Mouse (Mus musculus) mouse trophoblast stem cell (cell line): ENCODE results near the gene Sctr.

Source experiments
- in situ Hi-C, 2 experiments: fragments of 300-500 bp; cut with MseI, MboI; formaldehyde crosslinking; loops; 2 replicates in 1 of 2; 3 replicates in 1 of 2; pipeline ENCODE4 v1.15.1; 2025

The Sctr gene

GRCm38 (mm10) chr1:120025050-120025439 is 18.4 kb downstream of the Sctr start:
- in situ Hi-C loops, result loop anchor here in 1 of 2 experiments (10.0 kb wide), 1 partner anchor 130 kb away; no protein-coding TSS in a partner anchor

DNA sequence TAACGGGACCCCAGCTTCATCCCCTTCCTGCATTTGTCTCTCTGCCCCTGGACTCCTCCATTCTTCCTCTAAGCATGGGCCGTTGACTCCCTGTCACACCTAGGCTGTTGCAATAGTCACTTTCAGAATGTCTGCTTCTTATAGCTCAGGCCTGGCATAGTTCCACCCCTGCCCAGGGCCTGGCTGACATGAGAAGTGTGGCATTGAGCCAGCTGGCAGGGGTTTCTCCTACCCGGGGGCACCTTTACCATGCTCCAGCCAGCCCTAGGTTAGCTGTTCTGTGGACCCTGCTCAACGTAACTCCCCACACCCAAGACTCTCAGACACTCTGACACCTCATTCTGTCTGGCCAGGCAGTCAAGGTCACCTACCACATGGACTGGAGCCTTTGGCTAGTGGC is 21.0 kb downstream of the Sctr start:
- in situ Hi-C loops, result loop anchor here in 1 of 2 experiments (10.0 kb wide), 1 partner anchor 127 kb away; no protein-coding TSS in a partner anchor

GRCm38 (mm10) chr1:120030474-120030873 is 23.8 kb downstream of the Sctr start:
- in situ Hi-C loops, result loop anchor here (5.0 kb wide), 2 partner anchors 57 to 62 kb away; no protein-coding TSS in a partner anchor

GRCm38 (mm10) chr1:120032804-120033468 is 26.2 kb downstream of the Sctr start:
- in situ Hi-C loops, result loop anchor here (5.0 kb wide), 2 partner anchors 54 to 59 kb away; no protein-coding TSS in a partner anchor

DNA sequence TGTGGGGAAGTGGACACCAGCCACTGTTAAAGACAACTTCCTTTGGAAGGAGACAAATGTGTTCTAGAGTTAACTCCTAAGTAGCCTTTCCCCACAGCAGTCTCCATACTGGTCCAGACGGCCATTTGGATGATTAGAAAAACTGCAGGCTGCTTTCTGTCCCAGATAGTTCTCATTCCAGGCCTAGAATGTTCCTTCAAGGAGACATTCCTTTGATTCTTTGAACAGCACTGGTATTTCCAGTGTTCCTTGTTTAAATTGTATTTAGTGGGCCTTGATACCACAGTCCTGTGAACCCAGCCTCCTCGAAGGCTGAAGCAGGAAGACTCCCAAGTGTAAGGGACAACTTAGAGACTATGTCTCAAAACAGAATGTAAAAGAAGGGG is 26.8 kb downstream of the Sctr start:
- in situ Hi-C loops, result loop anchor here (5.0 kb wide), 2 partner anchors 54 to 59 kb away; no protein-coding TSS in a partner anchor

DNA sequence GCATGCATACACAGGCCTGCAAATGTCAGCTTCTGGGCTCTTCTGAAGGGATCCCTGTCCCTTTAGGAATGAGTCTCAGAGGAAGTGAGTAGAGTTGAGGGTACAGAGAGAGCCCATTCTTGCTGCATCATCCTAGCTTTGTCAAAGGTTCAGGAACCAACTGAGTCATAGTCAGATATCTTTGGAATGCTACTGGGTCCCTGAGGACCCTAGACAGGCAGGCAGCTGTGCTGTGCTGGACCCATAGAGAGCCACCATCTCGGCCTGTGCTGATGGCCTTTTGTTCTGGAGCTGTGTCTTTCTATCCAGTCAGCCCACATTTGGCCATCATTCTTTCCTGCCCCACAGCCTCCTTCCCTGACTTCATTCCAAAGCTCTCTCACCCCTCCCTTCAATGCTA is 28.1 kb downstream of the Sctr start:
- in situ Hi-C loops, result loop anchor here (5.0 kb wide), 2 partner anchors 53 to 58 kb away; no protein-coding TSS in a partner anchor

GRCm38 (mm10) chr1:120035456-120036034 is 28.9 kb downstream of the Sctr start:
- in situ Hi-C loops, result no loop called here

GRCm38 (mm10) chr1:120037021-120037683 is 30.5 kb downstream of the Sctr start:
- in situ Hi-C loops, result no loop called here

- in situ Hi-C loops, result no loop called here
Measured at GRCm38 (mm10) chr1:120038594-120038993, 31.9 kb downstream of the Sctr start.

DNA sequence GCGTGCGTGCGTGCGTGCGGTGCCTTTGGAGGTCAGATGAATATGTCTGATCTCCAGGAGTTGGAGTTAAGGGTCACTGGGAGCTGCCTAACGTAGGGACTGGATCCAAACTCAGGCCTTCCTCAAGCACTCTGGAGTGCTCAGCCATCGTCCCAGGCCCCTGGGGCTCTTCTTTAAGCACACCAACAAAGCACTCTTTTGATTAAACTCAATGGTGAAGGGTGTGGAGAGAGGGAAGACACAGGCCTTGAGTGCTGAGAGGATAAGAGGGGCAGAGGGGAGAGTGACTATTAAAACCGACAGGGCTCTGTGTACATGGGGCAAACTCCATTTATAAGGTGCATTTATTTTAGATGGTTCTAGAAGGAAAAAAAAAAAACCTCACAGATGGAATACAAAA is 35.7 kb downstream of the Sctr start:
- in situ Hi-C loops, result no loop called here

DNA sequence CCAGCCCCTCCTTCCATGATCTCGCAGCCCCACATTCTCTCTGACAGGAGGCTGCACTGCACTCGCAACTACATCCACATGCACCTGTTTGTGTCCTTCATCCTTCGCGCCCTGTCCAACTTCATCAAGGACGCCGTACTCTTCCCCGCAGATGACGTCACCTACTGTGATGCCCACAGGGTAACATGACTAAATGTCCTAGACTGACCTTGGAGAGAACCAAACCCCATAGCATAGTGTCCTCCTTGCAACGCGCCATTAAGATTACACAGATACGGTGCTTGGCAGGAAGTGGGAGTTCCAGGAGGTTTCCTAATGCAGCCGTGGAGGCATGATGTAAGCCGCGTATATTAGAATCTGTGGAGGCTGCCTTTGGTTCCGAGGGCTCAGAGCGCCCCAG is 37.9 kb downstream of the Sctr start:
- in situ Hi-C loops, result no loop called here

DNA sequence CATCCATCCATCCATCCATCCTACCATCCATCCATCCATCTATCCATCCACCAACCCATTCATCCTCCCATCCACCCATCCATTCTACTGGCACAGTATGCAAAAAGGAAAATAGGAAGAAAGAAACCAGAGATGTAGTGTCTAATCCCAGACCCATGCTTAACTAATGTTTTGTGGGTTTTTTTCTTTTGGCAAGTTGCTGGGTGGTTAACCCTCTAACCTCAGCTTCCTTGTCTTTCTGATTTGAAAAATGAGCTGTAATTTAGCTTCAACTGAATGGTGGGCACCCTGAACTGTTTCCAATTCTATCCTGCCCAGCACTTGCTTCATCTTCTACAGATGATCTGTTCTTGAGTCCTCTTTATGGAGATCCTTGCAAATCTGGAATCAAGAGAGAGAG is 40.6 kb downstream of the Sctr start:
- in situ Hi-C loops, result no loop called here

- in situ Hi-C loops, result no loop called here
Measured at GRCm38 (mm10) chr1:120051070-120051469, 44.4 kb downstream of the Sctr start.

- in situ Hi-C loops, result no loop called here
Measured at GRCm38 (mm10) chr1:120054997-120055396, 48.3 kb downstream of the Sctr start.

DNA sequence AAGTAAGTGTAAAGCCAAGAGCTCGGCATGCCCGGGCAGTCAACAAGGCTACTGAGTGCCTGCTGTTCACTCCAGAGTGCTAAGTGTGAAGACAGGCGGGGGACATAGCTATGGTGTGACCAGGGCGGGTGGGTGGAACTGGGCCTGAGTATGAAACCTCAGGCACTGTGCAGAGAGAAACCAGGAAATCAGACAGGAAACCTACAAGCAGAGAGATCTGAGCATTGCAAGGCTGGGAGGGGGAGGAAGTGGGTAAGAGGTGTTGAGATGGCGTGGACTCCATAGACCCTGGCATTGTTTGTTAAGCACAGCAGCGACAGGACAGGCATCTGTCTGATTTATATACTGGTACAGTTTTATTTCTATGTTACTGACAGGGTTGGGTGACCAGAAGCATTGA is 48.8 kb downstream of the Sctr start:
- in situ Hi-C loops, result no loop called here

DNA sequence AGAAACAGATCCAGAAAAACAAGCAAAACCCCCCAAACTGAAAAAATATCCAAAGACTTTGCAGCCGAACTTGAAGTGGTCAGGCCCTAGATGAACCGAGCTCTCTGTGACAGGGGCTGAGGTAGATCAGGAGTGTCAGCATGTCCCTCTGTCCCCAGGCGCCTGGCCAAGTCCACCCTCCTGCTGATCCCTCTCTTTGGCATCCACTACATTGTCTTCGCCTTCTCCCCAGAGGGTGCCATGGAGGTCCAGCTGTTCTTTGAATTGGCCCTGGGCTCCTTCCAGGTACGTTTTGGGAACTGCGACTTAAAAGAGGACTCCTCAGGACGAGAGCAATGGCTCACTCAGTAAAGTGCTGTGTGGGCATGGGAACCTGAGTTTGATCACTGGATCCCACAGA is 49.5 kb downstream of the Sctr start:
- in situ Hi-C loops, result no loop called here

- in situ Hi-C loops, result no loop called here
Measured at GRCm38 (mm10) chr1:120057044-120057443, 50.4 kb downstream of the Sctr start.

- in situ Hi-C loops, result no loop called here
Measured at GRCm38 (mm10) chr1:120057674-120058430, 51.2 kb downstream of the Sctr start.

DNA sequence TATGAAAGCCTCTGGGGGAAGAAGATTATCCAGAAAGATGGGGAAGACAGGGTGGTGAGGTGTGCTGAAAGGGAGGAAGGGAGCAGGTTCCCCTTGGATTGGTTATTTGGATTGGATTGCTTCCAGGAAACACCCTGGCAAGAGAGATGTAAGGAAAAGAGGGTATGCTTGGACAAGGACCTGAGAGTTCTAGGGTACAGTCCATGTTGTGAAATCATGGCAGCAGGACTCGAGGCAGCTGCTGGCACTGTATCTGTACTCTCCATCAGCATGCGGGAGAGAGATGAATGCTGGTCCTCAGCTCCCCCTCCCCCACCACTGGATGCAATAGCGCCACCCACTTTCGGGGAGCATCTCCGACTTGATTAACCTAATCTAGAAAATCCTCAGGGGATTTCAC is 54.0 kb downstream of the Sctr start:
- in situ Hi-C loops, result no loop called here

- in situ Hi-C loops, result no loop called here
Measured at GRCm38 (mm10) chr1:120062231-120062630, 55.5 kb downstream of the Sctr start.

- in situ Hi-C loops, result no loop called here
Measured at GRCm38 (mm10) chr1:120064036-120064682, 57.5 kb downstream of the Sctr start.
